ENCODE assay signal across 13 mouse cellular contexts in the genomic region with DNA sequence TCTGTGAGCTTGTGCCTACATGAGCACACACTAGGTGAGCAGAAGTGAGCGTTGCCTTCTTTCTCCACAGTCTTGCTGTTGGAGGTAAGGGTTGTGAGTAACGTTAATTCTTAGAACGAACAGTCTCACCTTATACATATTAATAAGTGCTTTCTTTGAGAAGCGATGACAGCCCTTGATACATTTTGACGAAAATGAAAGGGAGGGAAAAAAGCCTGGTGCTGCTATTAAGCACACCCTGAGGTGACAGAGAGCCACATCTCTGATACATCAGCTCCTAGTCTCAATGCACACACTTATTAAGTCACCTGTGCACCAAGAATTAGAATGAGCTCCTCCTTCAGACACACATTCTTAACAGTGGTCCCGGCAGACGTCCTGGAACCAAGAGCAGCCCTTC.
"Had no signal": no experiment of that assay in that cellular context is flagged by ENCODE, and none has a peak within 500 bp of the region (broad histone marks: within the 10 kb centered on the region; RNA-seq: fewer than 3 reads in every experiment).

No protein-coding gene starts in this region.

- DNase-seq: kidney, adult 18-20 months; layer of hippocampus, adult 9-11 months; layer of hippocampus, postnatal 36 days; lung, adult 2 months; lung, postnatal 36 days; thymus, adult 2 months; thymus, postnatal 25 days had no signal

- H3K27me3 ChIP-seq: kidney, embryonic 15.5 days; limb, embryonic 13.5 days; liver, embryonic 15.5 days; neural tube, embryonic 13.5 days; stomach, embryonic 15.5 days had no signal

- ATAC-seq: lung, postnatal 0 days had no signal

- H3K4me1 ChIP-seq: liver, embryonic 15.5 days had no signal

- H3K9ac ChIP-seq: kidney, embryonic 15.5 days; limb, embryonic 13.5 days; liver, embryonic 15.5 days; neural tube, embryonic 13.5 days; stomach, embryonic 15.5 days had no signal

- H3K4me3 ChIP-seq: kidney, embryonic 15.5 days; limb, embryonic 13.5 days; liver, embryonic 15.5 days; neural tube, embryonic 13.5 days; stomach, embryonic 15.5 days had no signal

- H3K36me3 ChIP-seq: kidney, embryonic 15.5 days; limb, embryonic 13.5 days; liver, embryonic 15.5 days; neural tube, embryonic 13.5 days; stomach, embryonic 15.5 days had no signal

- H3K4me2 ChIP-seq: kidney, embryonic 15.5 days; limb, embryonic 13.5 days; liver, embryonic 15.5 days; neural tube, embryonic 13.5 days; stomach, embryonic 15.5 days had no signal

- H3K9me3 ChIP-seq: kidney, embryonic 15.5 days; limb, embryonic 13.5 days; liver, embryonic 15.5 days; neural tube, embryonic 13.5 days; stomach, embryonic 15.5 days had no signal

- H3K27ac ChIP-seq: kidney, embryonic 15.5 days; limb, embryonic 13.5 days; liver, embryonic 15.5 days; neural tube, embryonic 13.5 days; stomach, embryonic 15.5 days had no signal
